Comparison of ENCODE assay signal across 8 mouse cellular contexts in the genomic region with DNA sequence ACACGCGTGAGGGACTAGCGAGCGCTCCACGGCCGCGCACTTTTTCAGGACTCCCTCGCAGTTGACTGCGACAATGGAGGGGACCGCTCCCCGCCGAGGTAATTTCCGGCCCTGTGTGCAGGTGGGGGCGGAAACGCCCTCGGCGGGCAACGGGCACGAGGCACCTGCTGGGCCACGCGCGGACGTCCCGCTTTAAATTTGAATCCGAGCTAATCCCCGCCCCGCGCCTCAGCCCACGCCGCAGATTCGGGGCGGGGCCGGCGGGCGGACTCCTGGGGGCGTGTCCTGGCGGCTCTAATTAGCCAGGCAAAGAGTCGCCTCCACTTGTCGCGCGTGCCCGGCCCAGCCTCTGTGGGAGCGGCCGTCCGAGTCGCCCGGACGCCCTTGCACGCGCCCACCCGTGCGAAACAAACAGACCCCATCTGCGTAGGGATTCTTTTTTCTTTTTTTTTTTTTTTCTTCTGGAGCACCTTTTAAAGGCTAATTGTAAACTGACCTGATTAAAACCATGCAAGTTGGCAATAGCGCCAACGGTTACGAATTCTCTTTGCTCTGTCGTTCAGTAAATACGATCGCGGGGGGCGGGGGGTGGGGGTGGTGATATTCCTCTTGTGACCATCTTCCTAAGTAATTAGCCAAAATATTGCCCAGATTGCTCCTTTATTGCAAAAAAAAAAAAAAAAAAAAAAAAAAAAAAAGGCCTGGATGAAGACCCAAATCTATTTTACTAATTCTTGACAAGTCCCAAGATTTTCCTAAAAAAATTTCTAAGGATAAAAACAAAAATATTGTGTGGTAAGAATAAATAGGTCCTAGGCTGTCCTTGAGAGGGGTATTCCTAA. TPM values are rescaled to one million over a fixed set of nuclear protein-coding genes. Genes with fewer than 3 reads are reported as not detected.
DNase-seq lines count a peak whose midpoint lies in the region; ATAC-seq and TF ChIP-seq lines count a peak whose summit lies in the region.

No protein-coding gene starts in this region.

- H3K4me2 ChIP-seq in lung, embryonic 15.5 days = peak overlapping the region; percentile 93

- DNase-seq in Muller cell, postnatal 12 days (ENCODE audit: inconsistent ontology term) = peak; percentile 95
- DNase-seq in cerebellum, adult 8-10 months = peak; percentile 97
- peak; percentile 81 for DNase-seq in forelimb bud, embryonic 11.5 days (ENCODE audit: low read depth, low spot score)
- peak; percentile 75 for DNase-seq in layer of hippocampus, adult 9-10 months (ENCODE audit: low spot score)
- peak; percentile 97 for DNase-seq in thymus, postnatal 0 days (ENCODE audit: low spot score)

- H3K9ac ChIP-seq in lung, embryonic 15.5 days = peak overlapping the region; percentile 29

- H3K27ac ChIP-seq in lung, embryonic 15.5 days = peak overlapping the region; percentile 79
- no peak overlapping the region for H3K27ac ChIP-seq in olfactory bulb, adult 2 months (ENCODE audit: insufficient read depth, low read depth, low read length)

- TF ChIP-seq CTCF in olfactory bulb, adult 2 months (IDR thresholded peaks at IDR 0.05; ENCODE audit: insufficient read depth, low read depth, low read length) = no peak

- TF ChIP-seq POLR2A in olfactory bulb, adult 2 months (IDR thresholded peaks at IDR 0.05; ENCODE audit: insufficient read depth, low read depth, low read length) = peak; percentile 41

- peak; percentile 58 to 68 for ATAC-seq in hematopoietic stem cell, adult 5-6 weeks (replicated peaks in 1 of 2; ENCODE audit: insufficient read depth in 1 of 2, low FRiP score in 2 of 2, low TSS enrichment in 1 of 2, low read depth in 1 of 2, poor library complexity in 2 of 2, severe bottlenecking in 2 of 2)
- peak; percentile 81 for ATAC-seq in lung, embryonic 15.5 days (ENCODE audit: borderline replicate concordance, extremely low read depth, low FRiP score, low TSS enrichment)

- H3K36me3 ChIP-seq in lung, embryonic 15.5 days = no peaks in the 10 kb centered on the region

- H3K4me1 ChIP-seq in lung, embryonic 15.5 days = peaks cover 17% of the 10 kb centered on the region
- peaks cover 3% of the 10 kb centered on the region for H3K4me1 ChIP-seq in olfactory bulb, adult 2 months (ENCODE audit: control insufficient read depth, insufficient read depth, low read length)

- no peaks in the 10 kb centered on the region for H3K9me3 ChIP-seq in lung, embryonic 15.5 days

- H3K4me3 ChIP-seq in lung, embryonic 15.5 days = peak overlapping the region; percentile 83
- H3K4me3 ChIP-seq in olfactory bulb, adult 2 months (ENCODE audit: insufficient read depth, low read depth, low read length) = peak overlapping the region; percentile 70

- WGBS in lung, embryonic 15.5 days = under 1% methylated on average over 61 of the region's 61 CpGs
- under 1% methylated on average over 61 of the region's 61 CpGs for WGBS in olfactory bulb, adult 2 months

- no peaks in the 10 kb centered on the region for H3K27me3 ChIP-seq in lung, embryonic 15.5 days

RNA-seq across cellular contexts. Expression of a gene that starts 0.9 kb away (rescaled TPM):
- 22.8 and 24.2 TPM in 2 replicates for total RNA-seq in hematopoietic stem cell, adult 5-6 weeks (2017)
- polyA plus RNA-seq in lung, embryonic 15.5 days (2015; fragmentation: Nextera tagmentation; extraction: Ambion mirVana) = 13.8 and 14.8 TPM in 2 replicates
- 81.5 TPM in 1 of 2 replicates, not detected in the other for polyA plus RNA-seq in olfactory bulb, adult 2 months (2012; ENCODE audit: insufficient read depth, insufficient read length, low replicate concordance, missing spikeins)
- polyA plus RNA-seq in thymus, postnatal 0 days (2015; fragmentation: Nextera tagmentation; extraction: Ambion mirVana) = 11.4 and 15.7 TPM in 2 replicates
